In genomic region chr11:76337764-76338163, GRCm38 (mm10) we compare ENCODE assay signal across 10 mouse cellular contexts.
A peak's percentile ranks its signal among the peaks of the same experiment; 100 is the strongest.
DNase-seq lines count a peak whose midpoint lies in the region; ATAC-seq lines count a peak whose summit lies in the region.
"Had no signal": no experiment of that assay in that cellular context is flagged by ENCODE, and none has a peak within 500 bp of the region (broad histone marks: within the 10 kb centered on the region; RNA-seq: fewer than 3 reads in every experiment).

No protein-coding gene starts in this region.

- 0 out of 2 replicates have a peak overlapping the region, but pooled peaks have one; percentile 22 for H3K4me2 ChIP-seq in hindbrain, embryonic 13.5 days
- no peak overlapping the region for H3K4me2 ChIP-seq in hindbrain, embryonic 11.5 days (replicated peaks; ENCODE audit: low read depth, low read length)
- peak overlapping the region; percentile 32; the same call in 1 of the 2 replicates for H3K4me2 ChIP-seq in stomach, embryonic 15.5 days
- no peak overlapping the region for H3K4me2 ChIP-seq in hindbrain, embryonic 14.5 days (replicated peaks)
- H3K4me2 ChIP-seq: midbrain, embryonic 13.5 days had no signal

- no peaks in the 10 kb centered on the region for H3K36me3 ChIP-seq in hindbrain, embryonic 13.5 days
- H3K36me3 ChIP-seq in hindbrain, embryonic 11.5 days (ENCODE audit: control insufficient read depth, insufficient read depth, low read length), result no peaks in the 10 kb centered on the region
- H3K36me3 ChIP-seq in stomach, embryonic 15.5 days, result no peaks in the 10 kb centered on the region
- H3K36me3 ChIP-seq in hindbrain, embryonic 14.5 days (replicated peaks; ENCODE audit: control insufficient read depth, insufficient read depth), result no peaks in the 10 kb centered on the region
- H3K36me3 ChIP-seq: midbrain, embryonic 13.5 days had no signal

- H3K9me3 ChIP-seq in hindbrain, embryonic 13.5 days, result no peaks in the 10 kb centered on the region
- no peaks in the 10 kb centered on the region for H3K9me3 ChIP-seq in hindbrain, embryonic 11.5 days (ENCODE audit: control insufficient read depth, low read length)
- H3K9me3 ChIP-seq in stomach, embryonic 15.5 days, result no peaks in the 10 kb centered on the region
- no peaks in the 10 kb centered on the region for H3K9me3 ChIP-seq in hindbrain, embryonic 14.5 days (ENCODE audit: control insufficient read depth, low read length)
- H3K9me3 ChIP-seq: midbrain, embryonic 13.5 days had no signal

- WGBS in hindbrain, embryonic 13.5 days, result 10% methylated on average over 7 of the region's 7 CpGs
- 13% methylated on average over 7 of the region's 7 CpGs for WGBS in hindbrain, embryonic 11.5 days
- 6% methylated on average over 7 of the region's 7 CpGs for WGBS in stomach, embryonic 15.5 days
- WGBS in hindbrain, embryonic 14.5 days, result 11% methylated on average over 7 of the region's 7 CpGs

- no peak overlapping the region for H3K9ac ChIP-seq in hindbrain, embryonic 13.5 days
- H3K9ac ChIP-seq in hindbrain, embryonic 11.5 days (ENCODE audit: low read depth, low read length), result no peak overlapping the region
- no peak overlapping the region for H3K9ac ChIP-seq in stomach, embryonic 15.5 days
- no peak overlapping the region for H3K9ac ChIP-seq in hindbrain, embryonic 14.5 days
- H3K9ac ChIP-seq: midbrain, embryonic 13.5 days had no signal

- no peak overlapping the region for H3K4me3 ChIP-seq in hindbrain, embryonic 13.5 days
- H3K4me3 ChIP-seq in hindbrain, embryonic 11.5 days (ENCODE audit: low read depth, low read length), result no peak overlapping the region
- H3K4me3 ChIP-seq in stomach, embryonic 15.5 days (replicated peaks), result no peak overlapping the region
- H3K4me3 ChIP-seq in hindbrain, embryonic 14.5 days (replicated peaks; ENCODE audit: low read length), result no peak overlapping the region
- H3K4me3 ChIP-seq: left cerebral cortex, adult 2 months; midbrain, embryonic 13.5 days had no signal

- H3K27ac ChIP-seq in hindbrain, embryonic 13.5 days, result no peak overlapping the region
- no peak overlapping the region for H3K27ac ChIP-seq in hindbrain, embryonic 11.5 days (ENCODE audit: low read depth, low read length)
- H3K27ac ChIP-seq in stomach, embryonic 15.5 days, result peak overlapping the region; percentile 78
- H3K27ac ChIP-seq in hindbrain, embryonic 14.5 days, result no peak overlapping the region
- H3K27ac ChIP-seq: left cerebral cortex, adult 2 months; midbrain, embryonic 13.5 days had no signal

- no peak for ATAC-seq in hindbrain, embryonic 13.5 days (ENCODE audit: low FRiP score)
- no peak for ATAC-seq in hindbrain, embryonic 11.5 days (ENCODE audit: low FRiP score)
- ATAC-seq in stomach, embryonic 15.5 days (ENCODE audit: insufficient read depth, low FRiP score, low read depth), result peak; percentile 72; the same call in 1 of the 2 replicates
- no peak for ATAC-seq in hindbrain, embryonic 14.5 days (ENCODE audit: low FRiP score)
- ATAC-seq: midbrain, embryonic 13.5 days had no signal

- DNase-seq in hindbrain, embryonic 11.5 days (ENCODE audit: low spot score), result no peak
- DNase-seq in ZHBTc4 (ENCODE audit: low read depth, low spot score), result peak; percentile 60
- DNase-seq in kidney, postnatal 10 days, result peak; percentile 39
- no peak for DNase-seq in layer of hippocampus, adult 8-10 months (ENCODE audit: low spot score in 2 of 2)
- DNase-seq in cerebellum, adult 9-11 months, result no peak
- no peak for DNase-seq in hindbrain, embryonic 14.5 days (ENCODE audit: low spot score)

- H3K4me1 ChIP-seq in hindbrain, embryonic 13.5 days (replicated peaks), result peaks cover 39% of the 10 kb centered on the region
- no peaks in the 10 kb centered on the region for H3K4me1 ChIP-seq in hindbrain, embryonic 11.5 days (replicated peaks; ENCODE audit: control insufficient read depth, insufficient read depth, low read length)
- peaks cover 31% of the 10 kb centered on the region for H3K4me1 ChIP-seq in stomach, embryonic 15.5 days
- H3K4me1 ChIP-seq in hindbrain, embryonic 14.5 days (replicated peaks; ENCODE audit: control insufficient read depth, insufficient read depth, low read length), result peaks cover 14% of the 10 kb centered on the region; the same call in 1 of the 2 replicates

- H3K27me3 ChIP-seq in hindbrain, embryonic 13.5 days, result no peaks in the 10 kb centered on the region
- no peaks in the 10 kb centered on the region for H3K27me3 ChIP-seq in hindbrain, embryonic 11.5 days (ENCODE audit: control insufficient read depth, insufficient read depth, low read length)
- no peaks in the 10 kb centered on the region for H3K27me3 ChIP-seq in stomach, embryonic 15.5 days (replicated peaks)
- no peaks in the 10 kb centered on the region for H3K27me3 ChIP-seq in hindbrain, embryonic 14.5 days (ENCODE audit: control insufficient read depth, insufficient read depth, low read length)
- H3K27me3 ChIP-seq: midbrain, embryonic 13.5 days had no signal

Comparison
In these comparisons a context has a peak if more than half of its experiments do, and no peak if none do; other contexts are left out.
1. H3K4me2 ChIP-seq: peak in hindbrain, embryonic 13.5 days (single experiment) and stomach, embryonic 15.5 days (single experiment); none in hindbrain, embryonic 11.5 days (single experiment) and hindbrain, embryonic 14.5 days (single experiment).
2. DNase-seq: peak in ZHBTc4 (single experiment) and kidney, postnatal 10 days (single experiment); none in hindbrain, embryonic 11.5 days (single experiment), layer of hippocampus, adult 8-10 months (0 of 2), cerebellum, adult 9-11 months (single experiment) and hindbrain, embryonic 14.5 days (single experiment).